Mouse (Mus musculus): ENCODE measurements around the gene Dkk3.

- no peak for TF ChIP-seq CTCF (IDR thresholded peaks at IDR 0.05; ENCODE audit: low read depth, low read length)
- TF ChIP-seq POLR2A (IDR thresholded peaks at IDR 0.05; ENCODE audit: extremely low read depth, insufficient read depth, low read length): no peak
Measured at GRCm38 (mm10) chr7:112143978-112144377, 14.9 kb downstream of the Dkk3 start.

Data from liver, adult 2 months (tissue).